Mouse (Mus musculus) heart, embryonic 12.5 days (tissue): ENCODE data around the gene Gls. TPM values are rescaled to one million over a fixed set of nuclear protein-coding genes. Genes with fewer than 3 reads are reported as not detected.

Experiments used
- ATAC-seq: fragments of 200-750 bp; cut with Nextera tagmentation; 2 replicates; pipeline ENCODE4 v1.8.0; 2017; ENCODE audit warnings: moderate TSS enrichment, moderate library complexity; ENCODE audit not compliant: insufficient number of reproducible peaks, low FRiP score
- H3K27ac ChIP-seq: fragments of 300-500 bp; sonication (generic); 2 replicates; pipeline ENCODE4 v1.5.1; 2016; ENCODE audit warnings: mild to moderate bottlenecking, moderate library complexity; ENCODE audit not compliant: poor library complexity, severe bottlenecking
- H3K27me3 ChIP-seq: fragments of 300-500 bp; sonication (generic); replicated peaks from 2 replicates; pipeline ENCODE4 v1.6.1; 2016; ENCODE audit warnings: mild to moderate bottlenecking, moderate library complexity
- H3K36me3 ChIP-seq: fragments of 300-500 bp; sonication (generic); 2 replicates; pipeline ENCODE4 v1.6.1; 2016; ENCODE audit warnings: mild to moderate bottlenecking, moderate library complexity
- H3K4me1 ChIP-seq: fragments of 300-500 bp; sonication (generic); replicated peaks from 2 replicates; pipeline ENCODE4 v1.6.1; 2016; ENCODE audit warnings: mild to moderate bottlenecking
- H3K4me2 ChIP-seq: fragments of 300-500 bp; sonication (generic); 2 replicates; pipeline ENCODE4 v1.6.1; 2016; ENCODE audit warnings: mild to moderate bottlenecking, moderate library complexity
- H3K4me3 ChIP-seq: fragments of 300-500 bp; sonication (generic); 2 replicates; pipeline ENCODE4 v1.5.1; 2016; ENCODE audit warnings: mild to moderate bottlenecking
- H3K9ac ChIP-seq: fragments of 300-500 bp; sonication (generic); 2 replicates; pipeline ENCODE4 v1.6.1; 2016; ENCODE audit warnings: mild to moderate bottlenecking, moderate library complexity
- H3K9me3 ChIP-seq: fragments of 300-500 bp; sonication (generic); replicated peaks from 2 replicates; pipeline ENCODE4 v1.6.1; 2016; ENCODE audit warnings: mild to moderate bottlenecking, moderate library complexity
- WGBS: fragments of 180-500 bp; shearing (Covaris S2); methylation state at CpG from one replicate; pipeline ENCODE4 v1.1.7; 2016; 5-methylcytosine and 5-hydroxymethylcytosine counted together
- polyA plus RNA-seq: library from polyadenylated mRNA; unstranded; fragments of >200 nt; fragmentation: Nextera tagmentation; extraction: Ambion mirVana; gene quantifications from 2 replicates; pipeline ENCODE4 v1.2.1, GENCODE M21; 2016

Gene Gls
- polyA plus RNA-seq, 1 experiment from 2014 or later: 40.8 TPM

GRCm38 (mm10) chr1:52175983-52176382 lies 57.0 kb downstream of the Gls start:
- H3K9me3 ChIP-seq: no peaks in the 10 kb centered on the region
- 60% methylated on average over 3 of the region's 3 CpGs for WGBS
- H3K4me2 ChIP-seq: no peak overlapping the region
- H3K4me3 ChIP-seq: no peak overlapping the region
- H3K36me3 ChIP-seq: no peaks in the 10 kb centered on the region
- ATAC-seq: no peak; the same call in 1 of the 2 replicates
- H3K4me1 ChIP-seq: peaks cover 22% of the 10 kb centered on the region
- no peaks in the 10 kb centered on the region for H3K27me3 ChIP-seq
- H3K27ac ChIP-seq: no peak overlapping the region
- H3K9ac ChIP-seq: no peak overlapping the region

- ATAC-seq: no peak
- no peaks in the 10 kb centered on the region for H3K36me3 ChIP-seq
- H3K4me1 ChIP-seq: peaks cover 28% of the 10 kb centered on the region
- no peaks in the 10 kb centered on the region for H3K27me3 ChIP-seq
- H3K9me3 ChIP-seq: no peaks in the 10 kb centered on the region
- no peak overlapping the region for H3K27ac ChIP-seq
- 74% methylated on average over 5 of the region's 5 CpGs for WGBS
- H3K4me3 ChIP-seq: no peak overlapping the region
- no peak overlapping the region for H3K4me2 ChIP-seq
- no peak overlapping the region for H3K9ac ChIP-seq
These were observed 57.7 kb downstream of the Gls start for GRCm38 (mm10) chr1:52175321-52175720.

- 33% methylated on average over 8 of the region's 8 CpGs for WGBS
- Histone ChIP-seq H3K36me3 (no peaks in the 10 kb centered on the region), H3K4me3 (no peak overlapping the region), H3K4me2 (peak overlapping the region; percentile 42), H3K27ac (no peak overlapping the region), H3K4me1 (peaks cover 28% of the 10 kb centered on the region), H3K9ac (no peak overlapping the region), H3K27me3 (no peaks in the 10 kb centered on the region), H3K9me3 (no peaks in the 10 kb centered on the region)
- no peak; the same call in 1 of the 2 replicates for ATAC-seq
These were observed 61.8 kb downstream of the Gls start for GRCm38 (mm10) chr1:52171271-52171670.

- Histone ChIP-seq H3K9me3 (no peaks in the 10 kb centered on the region), H3K4me2 (no peak overlapping the region), H3K4me3 (no peak overlapping the region), H3K27me3 (no peaks in the 10 kb centered on the region), H3K27ac (no peak overlapping the region), H3K9ac (no peak overlapping the region), H3K36me3 (no peaks in the 10 kb centered on the region), H3K4me1 (peaks cover 23% of the 10 kb centered on the region)
- no peak; the same call in 1 of the 2 replicates for ATAC-seq
- 66% methylated on average over 7 of the region's 7 CpGs for WGBS
These were observed 62.3 kb downstream of the Gls start for GRCm38 (mm10) chr1:52170747-52171146.

GRCm38 (mm10) chr1:52170057-52170456 lies 63.0 kb downstream of the Gls start:
- H3K9ac ChIP-seq: no peak overlapping the region
- no peaks in the 10 kb centered on the region for H3K36me3 ChIP-seq
- peaks cover 23% of the 10 kb centered on the region for H3K4me1 ChIP-seq
- WGBS: 14% methylated on average over 3 of the region's 3 CpGs
- no peaks in the 10 kb centered on the region for H3K27me3 ChIP-seq
- no peaks in the 10 kb centered on the region for H3K9me3 ChIP-seq
- H3K27ac ChIP-seq: no peak overlapping the region
- H3K4me2 ChIP-seq: no peak overlapping the region
- no peak for ATAC-seq
- H3K4me3 ChIP-seq: no peak overlapping the region

- peak; percentile 66 for ATAC-seq
- Histone ChIP-seq H3K36me3 (0 out of 2 replicates have a peak, but pooled peaks cover 4% of the 10 kb centered on the region), H3K4me2 (0 out of 2 replicates have a peak overlapping the region, but pooled peaks have one; percentile 1), H3K4me3 (no peak overlapping the region), H3K9ac (no peak overlapping the region), H3K4me1 (peaks cover 19% of the 10 kb centered on the region), H3K27me3 (no peaks in the 10 kb centered on the region), H3K27ac (peak overlapping the region; percentile 36; the same call in 1 of the 2 replicates), H3K9me3 (no peaks in the 10 kb centered on the region)
- 64% methylated on average over 14 of the region's 14 CpGs for WGBS
These were observed 66.3 kb downstream of the Gls start for GRCm38 (mm10) chr1:52166652-52167220.

DNA sequence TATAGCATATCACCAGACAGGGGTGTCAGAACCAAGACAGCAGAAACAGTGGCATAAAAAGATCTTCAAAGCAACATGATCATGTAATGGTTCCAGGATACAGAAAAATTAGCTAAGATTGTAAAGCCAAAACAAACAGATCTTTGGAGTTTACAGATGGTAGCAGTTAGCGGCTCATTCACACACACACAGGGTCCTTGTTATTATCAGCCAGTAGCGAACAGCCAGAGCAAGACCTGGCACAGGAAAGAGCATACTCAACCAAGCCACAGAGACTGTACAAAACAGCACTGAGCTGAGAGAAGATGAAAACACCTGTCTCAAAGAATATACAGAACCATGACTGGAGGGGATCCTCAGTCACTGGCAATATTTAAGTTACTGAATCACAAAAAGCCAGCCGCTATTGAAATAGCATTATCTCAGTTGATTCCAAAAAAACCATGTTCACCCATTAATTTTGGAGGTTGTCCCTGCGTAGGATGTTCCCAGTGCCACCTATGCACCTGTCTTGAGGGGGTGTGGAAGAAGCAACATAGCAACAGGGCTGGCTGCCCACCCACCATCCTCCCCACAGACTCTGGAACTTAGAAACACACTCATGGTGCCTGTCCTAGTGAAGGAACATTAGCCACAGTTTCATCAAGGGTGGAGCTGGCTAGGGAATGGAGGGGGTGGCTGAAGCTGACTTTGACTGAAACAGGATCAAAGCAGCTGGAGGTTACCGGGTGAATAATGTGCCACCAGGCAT lies 69.2 kb downstream of the Gls start:
- Histone ChIP-seq H3K27ac (no peak overlapping the region), H3K9ac (no peak overlapping the region), H3K36me3 (peaks cover 8% of the 10 kb centered on the region), H3K4me3 (no peak overlapping the region), H3K9me3 (no peaks in the 10 kb centered on the region), H3K4me2 (no peak overlapping the region), H3K4me1 (no peaks in the 10 kb centered on the region), H3K27me3 (no peaks in the 10 kb centered on the region)
- no peak for ATAC-seq
- 85% methylated on average over 5 of the region's 5 CpGs for WGBS

- no peak for ATAC-seq
- peaks cover 17% of the 10 kb centered on the region for H3K36me3 ChIP-seq
- no peak overlapping the region for H3K27ac ChIP-seq
- H3K4me1 ChIP-seq: no peaks in the 10 kb centered on the region
- H3K9ac ChIP-seq: no peak overlapping the region
- no peaks in the 10 kb centered on the region for H3K27me3 ChIP-seq
- H3K9me3 ChIP-seq: no peaks in the 10 kb centered on the region
- WGBS: 75% methylated on average over 8 of the region's 8 CpGs
- H3K4me2 ChIP-seq: no peak overlapping the region
- no peak overlapping the region for H3K4me3 ChIP-seq
These were observed 71.9 kb downstream of the Gls start for GRCm38 (mm10) chr1:52161151-52161550.

DNA sequence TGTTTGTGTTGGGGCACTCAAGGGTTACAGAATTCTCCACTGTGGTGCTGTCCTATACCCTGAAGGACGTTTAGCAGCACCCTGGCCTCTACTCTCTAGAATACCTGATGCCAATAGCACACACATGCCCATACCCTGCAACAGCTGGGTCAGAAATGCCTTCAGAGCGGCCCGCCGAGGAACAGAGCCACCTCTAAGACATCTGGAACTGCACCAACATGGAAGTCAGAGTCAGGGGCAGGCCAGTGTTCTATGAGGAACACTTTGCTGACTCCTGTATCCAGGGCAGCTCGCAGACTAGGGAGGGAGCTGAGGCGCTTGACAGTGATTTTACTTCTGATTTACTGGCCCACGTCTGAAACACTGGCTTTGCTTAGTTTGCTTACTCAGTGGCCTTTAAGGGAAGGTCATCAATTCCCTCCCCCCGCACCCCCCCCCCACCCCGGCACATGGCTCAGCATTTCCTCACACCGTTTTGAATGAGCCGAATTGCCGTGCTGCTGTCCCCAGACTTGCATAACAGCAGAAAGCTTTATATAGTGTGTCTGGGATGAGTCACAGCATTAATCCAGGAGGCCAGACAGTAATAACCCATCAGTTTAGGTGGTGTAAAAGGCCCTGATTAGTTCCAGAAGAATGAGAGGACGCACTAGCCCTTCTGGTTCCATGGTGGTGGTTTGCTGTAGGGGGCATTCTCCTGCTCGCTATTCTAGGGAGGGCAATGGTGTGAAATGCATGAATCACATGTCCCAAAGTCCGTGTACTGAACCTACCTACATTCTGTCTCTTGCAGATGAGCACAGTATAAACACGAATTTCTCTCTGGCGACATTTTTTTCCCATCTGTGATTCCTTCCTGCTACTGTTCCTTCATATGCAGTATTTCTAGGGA lies 74.3 kb downstream of the Gls start:
- H3K36me3 ChIP-seq: peaks cover 24% of the 10 kb centered on the region

GRCm38 (mm10) chr1:52158040-52158439 lies 75.0 kb downstream of the Gls start:
- 93% methylated on average over 2 of the region's 2 CpGs for WGBS

More for the DNA sequence above, 74.3 kb downstream of the Gls start:
- no peak overlapping the region for H3K9ac ChIP-seq
- no peaks in the 10 kb centered on the region for H3K9me3 ChIP-seq
- H3K4me3 ChIP-seq: no peak overlapping the region
- 71% methylated on average over 17 of the region's 17 CpGs for WGBS
- no peak overlapping the region for H3K27ac ChIP-seq
- H3K4me1 ChIP-seq: no peaks in the 10 kb centered on the region
- H3K4me2 ChIP-seq: no peak overlapping the region
- ATAC-seq: no peak
- H3K27me3 ChIP-seq: no peaks in the 10 kb centered on the region

GRCm38 (mm10) chr1:52156351-52156750 lies 76.7 kb downstream of the Gls start:
- no peak overlapping the region for H3K4me3 ChIP-seq
- no peak for ATAC-seq

More at GRCm38 (mm10) chr1:52158040-52158439, 75.0 kb downstream of the Gls start:
- no peaks in the 10 kb centered on the region for H3K27me3 ChIP-seq
- H3K9ac ChIP-seq: no peak overlapping the region
- no peak overlapping the region for H3K27ac ChIP-seq
- peaks cover 24% of the 10 kb centered on the region for H3K36me3 ChIP-seq
- no peak for ATAC-seq
- 0 out of 2 replicates have a peak, but pooled peaks cover 1% of the 10 kb centered on the region for H3K4me1 ChIP-seq
- no peak overlapping the region for H3K4me3 ChIP-seq
- H3K4me2 ChIP-seq: no peak overlapping the region
- no peaks in the 10 kb centered on the region for H3K9me3 ChIP-seq

More at GRCm38 (mm10) chr1:52156351-52156750, 76.7 kb downstream of the Gls start:
- no peak overlapping the region for H3K27ac ChIP-seq
- no peak overlapping the region for H3K9ac ChIP-seq
- no peaks in the 10 kb centered on the region for H3K9me3 ChIP-seq
- H3K27me3 ChIP-seq: no peaks in the 10 kb centered on the region
- H3K4me2 ChIP-seq: no peak overlapping the region
- H3K4me1 ChIP-seq: 0 out of 2 replicates have a peak, but pooled peaks cover 3% of the 10 kb centered on the region
- 83% methylated on average over 10 of the region's 10 CpGs for WGBS
- peaks cover 30% of the 10 kb centered on the region for H3K36me3 ChIP-seq
